Mouse (Mus musculus) heart, embryonic 14.5 days (tissue): ENCODE measurements around the gene Tbcc. TPM values are rescaled to one million over a fixed set of nuclear protein-coding genes. Genes with fewer than 3 reads are reported as not detected.

Experiments used
- ATAC-seq: fragments of 200-750 bp; cut with Nextera tagmentation; 2 replicates; pipeline ENCODE4 v1.8.0; 2017; ENCODE audit warnings: low read depth, moderate TSS enrichment; ENCODE audit not compliant: insufficient number of reproducible peaks, insufficient read depth, low FRiP score
- H3K27ac ChIP-seq, 2 experiments: fragments of 200-500 bp in 1 of 2; fragments of 300-500 bp in 1 of 2; sonication (generic) in 1 of 2; replicated peaks in 1 of 2; 2 replicates each; pipeline ENCODE4 v1.5.1; 2012 to 2014; ENCODE audit warnings: low read depth in 2 of 2, low read length in 2 of 2, control low read depth in 1 of 2, mild to moderate bottlenecking in 1 of 2, mixed read lengths in 1 of 2; ENCODE audit not compliant: control insufficient read depth in 1 of 2, insufficient read depth in 1 of 2
- H3K27me3 ChIP-seq: fragments of 300-500 bp; sonication (generic); 2 replicates; pipeline ENCODE4 v1.6.1; 2014; ENCODE audit warnings: mild to moderate bottlenecking, low read length, control low read depth; ENCODE audit not compliant: control insufficient read depth, insufficient read depth
- H3K36me3 ChIP-seq: fragments of 300-500 bp; sonication (generic); 2 replicates; pipeline ENCODE4 v1.6.1; 2014; ENCODE audit warnings: mild to moderate bottlenecking, control low read depth, low read length, mixed read lengths; ENCODE audit not compliant: control insufficient read depth, insufficient read depth
- H3K4me1 ChIP-seq, 2 experiments: fragments of 200-500 bp in 1 of 2; fragments of 300-500 bp in 1 of 2; sonication (generic) in 1 of 2; 2 replicates each; pipeline ENCODE4 v1.6.1; 2012 to 2014; ENCODE audit warnings: low read length in 2 of 2, control low read depth in 1 of 2, mixed read lengths in 1 of 2; ENCODE audit not compliant: control insufficient read depth in 2 of 2, insufficient read depth in 2 of 2
- H3K4me2 ChIP-seq: fragments of 300-500 bp; sonication (generic); 2 replicates; pipeline ENCODE4 v1.6.1; 2014; ENCODE audit warnings: mild to moderate bottlenecking, low read length
- H3K4me3 ChIP-seq, 2 experiments: fragments of 200-500 bp in 1 of 2; fragments of 300-500 bp in 1 of 2; sonication (generic) in 1 of 2; 2 replicates each; pipeline ENCODE4 v1.5.1; 2012 to 2014; ENCODE audit warnings: low read length in 2 of 2, mild to moderate bottlenecking in 2 of 2, control low read depth in 1 of 2, low read depth in 1 of 2, moderate library complexity in 1 of 2; ENCODE audit not compliant: control insufficient read depth in 1 of 2, insufficient read depth in 1 of 2
- H3K9ac ChIP-seq: fragments of 300-500 bp; sonication (generic); 2 replicates; pipeline ENCODE4 v1.6.1; 2014; ENCODE audit warnings: mild to moderate bottlenecking, low read length
- H3K9me3 ChIP-seq: fragments of 300-500 bp; sonication (generic); 2 replicates; pipeline ENCODE4 v1.6.1; 2016; ENCODE audit warnings: low read length, control low read depth; ENCODE audit not compliant: control insufficient read depth
- WGBS: fragments of 180-500 bp; shearing (Covaris S2); extraction: QIAGEN DNeasy Blood & Tissue Kit; methylation state at CpG from one replicate; pipeline ENCODE4 v1.1.7; 2014; 5-methylcytosine and 5-hydroxymethylcytosine counted together
- polyA plus RNA-seq: library from polyadenylated mRNA; unstranded; fragments of >200 nt; fragmentation: Nextera tagmentation; extraction: Ambion mirVana; gene quantifications from 2 replicates; pipeline ENCODE4 v1.2.1, GENCODE M21; 2014

Tbcc gene
- polyA plus RNA-seq, 1 experiment from 2014 or later, result 54.7 TPM

GRCm38 (mm10) chr17:46915129-46915528 lies 24.6 kb downstream of the Tbcc start:
- H3K36me3 ChIP-seq, result no peaks in the 10 kb centered on the region
- no peaks in the 10 kb centered on the region for H3K27me3 ChIP-seq
- no peak overlapping the region for H3K4me2 ChIP-seq
- no peak for ATAC-seq
- no peak overlapping the region for H3K27ac ChIP-seq
- 53% methylated on average over 3 of the region's 3 CpGs for WGBS
- H3K4me1 ChIP-seq, result peaks cover 6 to 11% of the 10 kb centered on the region in 2 experiments
- H3K9me3 ChIP-seq, result no peaks in the 10 kb centered on the region
- H3K9ac ChIP-seq, result no peak overlapping the region
- no peak overlapping the region for H3K4me3 ChIP-seq

GRCm38 (mm10) chr17:46918951-46919350 lies 28.5 kb downstream of the Tbcc start:
- WGBS, result 38% methylated on average over 4 of the region's 4 CpGs
- ATAC-seq, result no peak
- H3K27ac ChIP-seq, result no peak overlapping the region
- H3K4me2 ChIP-seq, result no peak overlapping the region
- no peaks in the 10 kb centered on the region for H3K9me3 ChIP-seq
- no peak overlapping the region for H3K4me3 ChIP-seq
- H3K27me3 ChIP-seq, result no peaks in the 10 kb centered on the region
- no peaks in the 10 kb centered on the region for H3K4me1 ChIP-seq
- H3K9ac ChIP-seq, result no peak overlapping the region
- no peaks in the 10 kb centered on the region for H3K36me3 ChIP-seq

GRCm38 (mm10) chr17:46920855-46921254 lies 30.4 kb downstream of the Tbcc start:
- Histone ChIP-seq H3K36me3 (no peaks in the 10 kb centered on the region), H3K4me3 (no peak overlapping the region), H3K9me3 (no peaks in the 10 kb centered on the region), H3K4me2 (no peak overlapping the region), H3K27ac (no peak overlapping the region), H3K9ac (no peak overlapping the region), H3K4me1 (no peaks in the 10 kb centered on the region), H3K27me3 (no peaks in the 10 kb centered on the region)
- 52% methylated on average over 6 of the region's 6 CpGs for WGBS
- no peak for ATAC-seq

GRCm38 (mm10) chr17:46926192-46926591 lies 35.7 kb downstream of the Tbcc start:
- H3K36me3 ChIP-seq, result peaks cover 32% of the 10 kb centered on the region
- no peak overlapping the region for H3K4me3 ChIP-seq
- WGBS, result 58% methylated on average over 6 of the region's 6 CpGs
- no peaks in the 10 kb centered on the region for H3K9me3 ChIP-seq
- no peak overlapping the region for H3K4me2 ChIP-seq
- H3K27ac ChIP-seq, result no peak overlapping the region
- no peaks in the 10 kb centered on the region for H3K4me1 ChIP-seq
- H3K27me3 ChIP-seq, result no peaks in the 10 kb centered on the region
- no peak for ATAC-seq
- H3K9ac ChIP-seq, result no peak overlapping the region

- Histone ChIP-seq H3K27ac (no peak overlapping the region), H3K4me1 (no peaks in the 10 kb centered on the region), H3K36me3 (peaks cover 40% of the 10 kb centered on the region), H3K4me2 (no peak overlapping the region), H3K4me3 (no peak overlapping the region), H3K27me3 (no peaks in the 10 kb centered on the region), H3K9me3 (no peaks in the 10 kb centered on the region), H3K9ac (no peak overlapping the region)
- no peak for ATAC-seq
- 53% methylated on average over 3 of the region's 3 CpGs for WGBS
Measured at GRCm38 (mm10) chr17:46926941-46927340, 36.5 kb downstream of the Tbcc start.

GRCm38 (mm10) chr17:46927781-46928180 lies 37.3 kb downstream of the Tbcc start:
- peaks cover 48% of the 10 kb centered on the region for H3K36me3 ChIP-seq
- no peak overlapping the region for H3K4me3 ChIP-seq
- no peak for ATAC-seq
- no peaks in the 10 kb centered on the region for H3K4me1 ChIP-seq
- H3K9ac ChIP-seq, result no peak overlapping the region
- H3K27ac ChIP-seq, result no peak overlapping the region
- no peak overlapping the region for H3K4me2 ChIP-seq
- 90% methylated on average over 5 of the region's 5 CpGs for WGBS
- no peaks in the 10 kb centered on the region for H3K27me3 ChIP-seq
- no peaks in the 10 kb centered on the region for H3K9me3 ChIP-seq

- H3K9ac ChIP-seq, result no peak overlapping the region
- no peak for ATAC-seq
- no peaks in the 10 kb centered on the region for H3K4me1 ChIP-seq
- H3K4me2 ChIP-seq, result no peak overlapping the region
- H3K9me3 ChIP-seq, result no peaks in the 10 kb centered on the region
- H3K36me3 ChIP-seq, result peaks cover 63% of the 10 kb centered on the region
- H3K4me3 ChIP-seq, result no peak overlapping the region
- 87% methylated on average over 12 of the region's 12 CpGs for WGBS
- H3K27ac ChIP-seq, result no peak overlapping the region
- H3K27me3 ChIP-seq, result no peaks in the 10 kb centered on the region
Measured at GRCm38 (mm10) chr17:46929277-46929676, 38.8 kb downstream of the Tbcc start.

- WGBS, result 91% methylated on average over 7 of the region's 7 CpGs
- ATAC-seq, result no peak
- Histone ChIP-seq H3K36me3 (peaks cover 69% of the 10 kb centered on the region), H3K4me2 (no peak overlapping the region), H3K27me3 (no peaks in the 10 kb centered on the region), H3K9me3 (no peaks in the 10 kb centered on the region), H3K4me1 (no peaks in the 10 kb centered on the region), H3K27ac (no peak overlapping the region), H3K4me3 (no peak overlapping the region), H3K9ac (no peak overlapping the region)
Measured at GRCm38 (mm10) chr17:46929897-46930296, 39.4 kb downstream of the Tbcc start.
